Mouse (Mus musculus): Measurements from ENCODE around the gene Rbm15b.

The Rbm15b gene

DNA sequence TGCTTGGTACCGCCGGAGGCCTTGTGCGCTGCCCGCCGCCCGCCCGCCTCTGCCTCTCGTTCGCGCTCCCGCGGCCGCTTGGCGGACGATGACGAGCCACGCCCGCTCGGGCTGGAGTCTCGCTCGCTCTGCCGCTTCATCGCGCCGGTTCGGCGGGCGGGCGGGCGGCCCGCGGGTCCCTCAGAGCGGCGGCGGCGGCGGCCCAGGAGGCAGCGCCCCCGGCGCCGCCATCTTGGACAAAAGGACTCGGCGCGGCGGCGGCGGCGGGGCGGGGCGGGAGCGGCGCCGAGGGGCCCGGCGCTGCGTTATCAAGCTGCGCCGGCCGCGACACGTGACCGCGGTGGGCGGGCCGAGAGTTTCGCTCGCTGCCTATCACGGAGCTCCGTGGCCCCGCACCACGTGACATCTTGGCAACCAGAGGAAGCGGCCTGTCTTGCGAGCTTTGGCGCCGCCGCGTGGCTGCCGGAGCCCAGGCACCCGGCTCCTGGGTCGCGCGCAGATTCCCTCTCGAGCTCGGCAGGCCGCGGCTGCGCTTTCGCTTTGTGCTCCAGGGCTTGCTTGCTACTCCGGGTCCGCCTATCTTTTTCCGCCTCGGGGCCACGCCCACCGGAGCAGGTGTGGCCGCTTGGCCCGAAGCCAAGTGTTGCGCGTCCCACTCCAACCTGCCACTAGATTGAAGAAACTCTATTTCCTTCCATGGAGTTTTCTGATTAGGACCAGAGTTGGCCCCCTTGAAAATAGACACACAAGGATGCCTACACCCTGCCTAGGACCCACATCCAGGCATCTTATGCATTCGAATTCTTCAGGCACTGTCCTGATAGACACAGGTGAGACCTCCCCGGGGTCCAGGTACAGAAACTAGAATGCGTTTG, at the start of gene Rbm15b:
Rbm15b (minus strand) TSS at position 601 of the 875 bp plus-strand sequence.
- DNase-seq, result peak; percentile 99

DNA sequence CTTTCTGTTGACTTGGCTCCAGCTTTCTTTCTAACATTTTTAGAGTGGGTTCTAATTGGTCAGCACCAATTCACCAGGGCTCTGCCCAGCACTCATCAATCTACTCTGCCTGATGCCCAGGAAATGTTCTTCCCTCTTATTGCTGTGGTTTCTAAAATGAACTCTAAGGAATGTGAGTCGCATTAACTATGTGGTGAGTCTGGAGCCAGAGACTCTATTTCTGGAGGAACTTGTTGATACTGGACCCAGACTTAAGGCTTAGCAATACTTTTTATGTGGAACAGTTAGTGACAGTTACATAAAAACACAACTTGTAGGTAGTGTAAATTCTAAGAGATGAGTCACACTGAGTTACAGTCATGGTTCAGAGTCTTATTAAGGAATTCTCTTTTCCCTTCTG, 47.8 kb upstream of the Rbm15b start:
- DNase-seq, result no peak

DNA sequence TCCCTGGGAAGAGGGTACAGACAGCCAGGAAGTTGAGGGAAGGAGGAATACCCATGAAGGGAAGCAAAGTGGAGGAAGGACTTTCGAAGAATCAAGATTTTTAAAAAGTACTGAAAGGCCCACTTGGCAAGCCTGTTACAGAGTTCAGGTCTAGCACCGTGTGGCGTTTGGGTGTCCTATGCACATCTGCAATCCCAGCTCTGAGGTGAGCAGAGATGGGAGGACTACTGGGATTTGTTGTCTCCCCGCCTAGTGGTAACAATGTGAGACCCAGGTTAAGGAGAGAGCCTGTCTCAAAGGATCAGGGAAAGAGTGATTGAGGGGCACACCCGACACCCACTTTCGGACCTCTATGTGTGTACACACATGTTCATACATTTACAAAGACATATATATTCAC, 27.6 kb upstream of the Rbm15b start:
- no peak for DNase-seq

DNA sequence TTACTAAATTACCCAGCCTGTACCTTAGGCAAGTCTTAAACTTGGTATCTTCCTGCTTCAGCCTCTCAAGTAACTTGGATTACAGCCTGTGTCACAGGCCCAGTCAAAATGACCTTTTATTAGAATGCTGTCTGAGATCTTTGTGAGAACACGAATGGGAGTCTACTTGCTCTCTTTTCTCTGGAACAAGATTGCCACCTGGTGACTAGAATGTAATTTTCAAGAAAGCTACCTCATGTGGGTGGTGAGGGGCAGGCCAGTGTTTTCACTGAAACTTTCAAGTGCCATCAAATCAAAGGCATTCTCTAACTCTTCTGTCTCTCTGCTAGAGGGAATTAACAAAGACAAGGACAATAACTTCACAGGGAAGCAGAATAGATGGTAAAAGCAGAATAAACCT, 26.5 kb upstream of the Rbm15b start:
- DNase-seq, result no peak

DNA sequence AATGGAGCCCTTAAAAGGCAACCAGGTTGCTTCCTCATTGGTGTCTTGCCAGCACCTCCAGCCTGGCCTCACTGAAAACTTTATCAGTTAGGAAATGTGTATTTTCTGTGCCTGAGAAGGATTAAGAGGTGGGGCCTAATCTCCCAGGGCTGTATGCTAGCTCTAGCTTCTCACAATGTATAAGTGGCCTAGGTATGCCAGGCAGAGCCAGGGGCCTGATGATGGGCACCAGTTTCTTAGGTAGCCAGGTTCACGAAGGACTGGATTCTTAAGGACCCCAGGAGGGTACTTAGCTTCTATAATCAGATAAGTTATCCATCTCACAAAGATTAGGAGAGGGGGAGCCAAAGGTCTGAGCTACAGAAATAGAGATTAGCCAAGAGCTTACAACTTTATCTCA, 24.4 kb upstream of the Rbm15b start:
- no peak for DNase-seq

DNA sequence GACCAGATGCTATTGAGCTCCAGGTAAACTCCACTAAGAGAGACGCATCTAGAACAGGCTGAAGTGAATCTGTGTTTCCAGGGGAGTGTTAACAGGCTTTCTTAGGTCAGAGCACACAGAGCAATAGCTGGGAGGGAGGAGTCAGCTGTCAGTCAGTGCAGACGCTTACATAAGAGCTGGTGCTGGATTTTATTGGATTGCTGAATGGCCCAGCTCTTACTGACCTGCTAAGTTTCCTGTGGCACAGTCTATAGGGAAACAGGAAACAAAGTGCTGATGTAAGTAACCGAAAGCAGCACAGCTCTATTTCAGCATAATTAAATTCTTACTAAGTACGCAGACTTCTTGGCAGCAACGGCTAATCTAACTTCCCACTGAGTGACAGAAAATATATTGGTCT, 21.5 kb upstream of the Rbm15b start:
- DNase-seq, result no peak

DNA sequence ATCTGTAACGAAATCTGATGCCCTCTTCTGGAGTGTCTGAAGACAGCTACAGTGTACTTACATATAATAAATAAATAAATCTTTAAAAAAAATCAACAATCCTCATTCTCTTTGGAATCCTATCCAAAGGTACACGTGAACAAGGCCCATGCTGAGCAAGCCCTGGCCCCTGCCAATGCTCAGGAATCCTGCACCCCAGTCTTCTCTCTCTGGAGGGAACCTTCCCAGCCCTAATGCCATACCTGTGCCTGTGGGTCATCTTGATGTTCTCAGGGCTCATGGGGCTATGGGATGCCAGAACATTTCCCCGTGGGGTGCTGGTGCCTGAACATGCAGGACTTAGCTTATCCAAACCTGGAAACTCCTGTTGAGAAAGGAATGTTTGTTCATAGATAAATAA, 20.9 kb upstream of the Rbm15b start:
- DNase-seq, result no peak

DNA sequence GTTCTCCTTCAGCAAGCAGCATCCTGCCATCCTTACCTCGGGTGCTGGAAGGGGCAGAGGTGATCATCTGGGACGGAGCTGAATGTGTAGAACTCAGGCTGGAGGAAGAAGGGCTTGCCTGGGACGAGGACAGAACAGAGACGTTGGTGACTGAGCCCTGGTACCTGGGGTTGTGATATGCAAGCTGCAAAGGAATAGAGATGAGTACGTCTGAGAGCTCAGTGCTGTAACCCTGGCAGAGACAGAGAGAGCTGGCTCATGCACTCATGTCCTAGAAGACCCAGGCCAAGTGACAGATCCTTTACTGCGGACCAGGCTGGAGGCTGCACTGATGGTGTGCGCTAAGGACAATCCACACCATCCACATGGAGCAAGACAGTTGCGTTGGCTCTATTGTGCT, 19.4 kb upstream of the Rbm15b start:
- no peak for DNase-seq

DNA sequence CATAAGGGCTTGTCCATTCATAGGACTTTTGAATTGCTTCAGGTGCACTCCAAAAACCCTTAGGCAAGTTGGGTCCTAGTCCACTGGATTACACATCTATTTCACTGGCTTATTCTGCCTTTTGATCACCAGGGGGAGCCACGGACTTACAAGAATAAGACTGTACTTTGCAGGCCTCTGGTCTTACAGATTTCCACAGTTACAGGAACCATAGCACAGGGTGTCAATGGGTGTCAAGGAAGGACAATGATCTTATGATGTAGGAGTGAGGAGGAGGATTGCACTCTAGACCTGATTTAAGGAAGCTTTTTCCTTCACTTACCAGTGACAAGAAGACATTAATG, 16.5 kb upstream of the Rbm15b start:
- peak; percentile 60 to 67 for DNase-seq

DNA sequence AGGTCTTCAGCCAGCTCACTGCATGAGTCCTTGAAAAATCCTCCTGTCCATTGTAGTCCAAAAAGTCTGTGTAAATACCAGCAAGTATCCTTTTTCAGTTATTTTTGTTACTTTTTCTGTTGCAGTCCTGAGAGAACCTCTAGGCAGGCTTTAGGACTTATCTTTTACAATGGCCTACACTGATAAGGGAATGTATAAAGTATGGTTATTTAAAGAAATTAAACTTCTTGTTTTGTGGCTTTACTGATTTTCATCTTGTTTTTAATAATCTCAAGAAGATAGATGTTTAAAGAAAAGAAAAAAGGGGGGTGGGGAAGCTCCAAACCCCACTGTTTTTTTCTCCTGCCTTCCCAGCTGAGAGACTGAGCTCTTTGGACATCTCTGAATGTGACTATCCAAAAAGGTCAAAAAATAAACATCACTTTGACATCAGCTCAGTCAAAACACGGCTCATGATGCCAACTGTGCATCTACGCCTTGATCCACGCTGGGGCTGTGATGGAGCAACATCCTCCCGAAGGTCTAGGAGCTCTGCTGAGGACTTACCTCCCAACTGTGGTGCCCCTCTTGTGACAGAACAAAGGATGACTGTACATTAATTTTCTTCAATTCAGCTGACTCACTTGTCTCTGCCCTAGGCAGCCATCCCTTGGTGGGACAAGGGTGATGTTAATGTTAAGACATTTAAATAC, 16.0 kb upstream of the Rbm15b start:
- no peak for DNase-seq

DNA sequence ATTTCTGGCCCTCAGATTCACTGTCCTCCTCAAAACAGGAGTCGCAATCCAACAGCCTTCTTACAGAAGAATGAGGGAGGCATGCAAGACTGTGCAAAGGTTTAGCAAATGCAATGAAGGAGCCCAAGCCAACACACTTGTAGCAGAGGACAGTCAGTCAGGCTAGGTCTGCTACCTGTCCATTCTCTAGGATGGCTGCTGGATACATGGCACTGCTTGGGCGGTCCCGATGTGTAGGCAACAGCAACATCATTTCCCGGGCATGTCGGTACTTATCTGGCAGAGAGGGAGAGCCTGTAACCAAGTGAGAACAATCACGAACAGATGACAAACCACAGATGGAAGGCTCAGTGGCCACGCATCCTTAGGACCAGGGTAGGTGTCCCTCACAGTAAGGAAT, 14.4 kb upstream of the Rbm15b start:
- DNase-seq, result no peak

DNA sequence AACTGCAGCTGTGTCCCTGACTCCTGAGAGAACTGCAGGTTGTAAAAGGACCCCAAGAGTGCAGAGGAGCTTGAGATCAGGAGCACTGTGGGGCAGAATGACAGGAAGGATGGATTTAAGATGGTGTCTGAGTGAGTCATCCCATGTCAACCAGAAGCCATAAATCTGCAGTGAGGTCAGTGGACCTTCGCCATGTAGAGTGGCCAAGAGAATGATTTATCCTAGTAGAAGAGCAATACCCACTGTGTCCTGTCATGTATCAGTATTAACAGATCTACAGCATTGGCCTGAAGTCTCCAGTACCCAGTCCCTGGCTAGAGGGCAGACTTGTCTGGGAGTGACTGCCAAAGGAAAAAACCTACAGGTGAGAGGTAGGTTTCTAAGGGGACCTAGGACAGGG, 11.7 kb upstream of the Rbm15b start:
- no peak for DNase-seq

DNA sequence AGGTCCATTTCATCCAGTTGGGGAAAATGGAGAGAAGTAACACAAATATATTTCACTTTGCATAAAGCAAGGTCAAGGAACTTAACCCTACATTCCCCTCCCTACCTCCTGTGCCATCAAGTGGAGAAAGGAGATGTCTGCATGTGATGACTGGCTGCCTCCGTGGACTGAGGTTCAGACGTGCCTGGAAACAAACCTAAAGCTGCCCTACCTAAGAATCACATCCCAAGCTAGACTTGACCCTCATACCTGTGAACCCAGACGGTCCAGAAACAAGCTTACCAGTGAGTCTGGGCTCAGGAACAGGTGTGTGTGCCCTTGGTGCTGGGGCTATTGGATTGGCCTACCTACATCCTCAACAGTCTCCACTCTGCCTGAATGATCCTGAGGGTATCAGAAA, 6.1 kb upstream of the Rbm15b start:
- DNase-seq, result no peak

DNA sequence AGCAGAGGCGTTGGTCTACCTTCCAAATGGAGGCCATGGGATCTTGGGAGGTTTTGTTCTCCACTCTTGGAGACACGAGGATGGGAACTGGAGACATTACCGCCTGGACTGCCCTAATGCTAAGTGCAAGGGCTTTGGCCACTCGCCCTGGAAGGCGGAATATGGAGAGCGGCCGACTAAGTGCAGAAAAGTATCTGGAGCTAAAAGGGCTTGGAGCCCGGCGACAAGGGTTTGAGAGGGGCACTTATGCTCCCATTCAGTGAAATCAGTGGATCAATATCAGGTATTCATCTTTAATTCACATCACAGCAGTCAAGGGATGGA, 5.3 kb upstream of the Rbm15b start:
- DNase-seq, result no peak

DNA sequence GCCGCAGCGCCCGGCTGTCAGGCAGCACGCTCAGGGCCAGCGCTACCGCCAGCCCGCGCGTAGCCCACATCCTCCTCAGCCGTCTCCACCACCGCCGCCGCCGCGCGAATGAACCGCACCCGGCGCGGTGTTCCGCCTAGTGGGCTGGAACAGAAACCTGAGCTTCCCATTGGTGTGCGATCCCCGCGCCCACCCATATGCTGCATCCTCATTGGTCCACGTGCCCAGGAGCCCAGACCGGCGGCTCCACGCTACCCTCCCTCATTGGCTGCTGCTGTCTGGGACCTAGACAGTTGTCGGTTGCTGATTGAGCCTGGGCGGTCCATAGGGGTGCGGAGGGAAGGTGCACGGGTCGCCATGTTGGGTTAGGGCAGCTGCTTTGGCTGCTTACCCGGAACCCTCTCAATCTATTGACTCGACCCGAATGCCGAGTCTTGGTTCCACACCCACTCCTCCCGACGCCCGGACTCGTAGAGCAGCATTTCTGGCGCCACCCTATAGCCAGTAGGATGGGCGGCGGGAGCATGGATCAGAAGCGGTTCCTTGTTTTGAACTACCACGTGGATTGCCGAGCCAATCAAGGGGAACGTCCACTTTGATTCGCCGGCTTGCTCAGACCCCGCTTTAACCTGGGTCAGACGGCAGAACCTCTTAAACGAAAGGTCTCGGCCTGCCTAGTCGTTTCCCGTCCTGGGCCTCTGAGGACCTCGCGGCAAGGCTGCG, 4.8 kb upstream of the Rbm15b start, which contains the start of gene Manf:
Manf (minus strand) TSS at position 151 of the 723 bp plus-strand sequence.
- DNase-seq, result peak; percentile 96 to 98

DNA sequence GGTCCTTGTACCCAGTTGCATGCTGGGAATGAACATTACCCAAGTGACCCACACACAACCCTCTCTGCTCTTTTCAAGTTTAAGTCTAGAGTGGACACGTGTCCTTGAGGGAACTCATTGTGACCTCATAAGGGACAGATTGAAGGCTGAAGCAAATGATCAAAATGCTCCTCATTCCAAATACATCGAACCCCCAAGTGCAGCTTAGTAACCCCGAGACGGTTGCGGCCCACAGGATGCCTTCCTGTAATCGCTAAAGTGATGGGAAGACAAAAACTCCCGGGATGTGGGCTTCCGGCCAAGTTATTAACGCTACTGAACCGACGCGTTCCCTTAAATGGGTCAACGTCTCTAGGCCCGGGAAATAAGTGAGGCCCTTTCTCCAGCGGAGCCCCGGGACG, 4.1 kb upstream of the Rbm15b start:
- DNase-seq, result no peak

DNA sequence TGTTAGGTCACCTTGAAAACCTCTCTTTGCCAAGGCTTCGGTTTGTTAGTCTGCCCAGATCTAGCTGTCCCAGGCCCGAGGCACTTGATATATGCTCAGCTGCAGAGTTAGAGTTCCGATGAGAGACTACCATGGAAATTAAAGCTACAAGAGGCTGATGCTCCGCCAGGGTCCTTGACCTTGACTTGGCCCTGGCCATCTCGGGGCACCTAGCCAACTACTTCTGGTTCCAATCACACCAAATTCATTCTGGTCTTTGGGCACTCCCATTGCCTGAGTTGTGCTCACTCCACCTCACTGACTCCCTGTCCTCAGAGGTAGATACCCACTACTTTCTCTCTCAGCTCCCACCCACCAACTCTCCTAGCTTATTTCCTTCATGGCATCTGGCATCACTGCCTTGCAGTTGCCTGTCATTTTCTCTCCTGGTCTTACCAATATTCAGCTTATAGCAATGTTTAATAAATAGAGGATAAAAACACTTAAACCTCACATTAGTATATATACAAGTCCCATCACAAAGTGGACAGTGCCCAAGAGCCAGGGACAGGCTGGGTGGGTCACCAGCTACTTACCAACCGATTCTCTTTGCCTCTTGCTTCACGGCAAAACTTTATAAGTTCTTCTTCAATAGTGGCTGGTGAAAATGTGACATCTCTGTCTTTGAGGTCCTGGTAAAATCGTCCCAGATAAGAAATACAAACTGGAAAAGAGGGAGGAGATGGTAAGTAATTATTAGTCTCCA, 3.4 kb upstream of the Rbm15b start:
- peak in 1 of 2 experiments; percentile 41 for DNase-seq

DNA sequence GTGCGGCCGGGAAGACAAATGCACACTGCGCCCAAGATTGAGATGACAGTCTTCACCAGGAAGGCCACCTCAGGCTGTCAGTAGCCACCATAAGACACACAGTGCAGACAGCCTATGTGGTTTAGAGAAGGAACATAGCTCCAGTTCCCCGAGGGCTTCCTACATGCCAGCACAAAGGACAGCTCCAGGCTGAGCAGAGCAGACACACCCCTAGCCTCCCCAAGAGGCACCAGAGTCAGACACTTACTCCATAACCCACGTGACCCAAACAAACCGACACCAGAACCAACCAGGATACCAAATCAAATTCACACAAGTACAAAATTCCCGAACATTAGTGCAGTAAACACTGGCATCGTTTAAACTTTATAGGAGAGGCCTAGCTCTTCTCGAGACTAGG, 2.1 kb upstream of the Rbm15b start:
- DNase-seq, result no peak

DNA sequence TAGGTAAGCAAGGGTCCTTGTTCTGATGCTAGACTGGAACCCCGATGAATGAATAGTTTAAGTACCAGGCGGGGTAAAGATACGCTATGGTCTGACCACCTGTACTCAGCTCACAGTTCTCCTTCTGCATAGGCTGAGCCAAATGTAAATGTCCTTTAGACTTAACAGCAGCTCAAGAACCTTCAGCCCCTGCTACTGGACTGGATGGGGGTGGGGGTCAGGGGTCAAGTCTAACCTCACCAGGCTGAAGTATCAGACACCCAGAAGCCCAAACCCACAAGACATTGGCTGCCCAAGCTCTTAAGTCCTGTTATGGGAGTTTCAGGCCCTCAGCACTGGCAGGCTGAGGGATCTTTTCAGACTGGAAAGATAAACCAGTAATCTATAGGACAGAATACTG, 1.1 kb upstream of the Rbm15b start:
- no peak for DNase-seq

DNA sequence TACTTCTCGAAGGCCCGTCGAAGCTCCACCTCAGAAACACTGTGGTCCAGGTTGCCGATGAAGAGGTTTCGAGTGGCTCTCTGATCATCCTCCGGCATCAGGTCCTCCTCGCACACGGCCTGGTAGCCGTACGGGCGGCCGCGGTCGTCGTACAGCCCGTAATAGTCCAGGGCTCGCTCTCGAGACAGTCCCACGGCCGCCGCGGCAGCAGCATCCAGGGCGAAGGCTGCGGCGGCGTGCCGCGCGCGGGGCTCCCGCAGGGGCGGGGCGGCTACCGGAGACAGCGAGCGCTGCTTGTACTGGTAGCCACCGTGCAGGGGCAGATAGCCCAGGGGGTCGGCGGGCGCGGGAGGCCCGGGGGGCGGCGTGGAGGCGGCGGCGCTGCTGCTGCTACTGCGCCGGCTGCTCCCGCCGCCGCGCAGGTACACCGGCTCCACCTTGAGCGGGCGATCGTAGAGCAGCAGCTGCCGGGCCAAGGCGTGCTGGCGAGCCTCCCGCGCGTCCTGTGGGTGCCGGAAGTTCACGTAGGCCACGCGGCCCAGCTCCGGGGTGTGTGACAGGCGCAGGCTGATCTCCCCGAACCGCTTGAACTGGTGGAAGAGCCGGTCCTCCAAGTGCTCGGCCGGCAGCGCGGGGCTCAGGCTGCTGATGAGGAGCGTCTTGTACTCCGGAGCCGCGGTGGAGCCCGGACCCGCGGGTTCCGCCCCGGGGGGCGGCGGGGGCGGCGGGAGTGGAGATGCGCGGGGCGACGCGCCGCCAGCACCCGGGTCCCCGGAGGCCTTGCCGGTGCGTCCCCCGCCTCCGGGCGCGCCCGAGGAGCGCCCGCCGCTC, 1.1 kb downstream of the Rbm15b start:
- peak; percentile 78 to 79 for DNase-seq

DNA sequence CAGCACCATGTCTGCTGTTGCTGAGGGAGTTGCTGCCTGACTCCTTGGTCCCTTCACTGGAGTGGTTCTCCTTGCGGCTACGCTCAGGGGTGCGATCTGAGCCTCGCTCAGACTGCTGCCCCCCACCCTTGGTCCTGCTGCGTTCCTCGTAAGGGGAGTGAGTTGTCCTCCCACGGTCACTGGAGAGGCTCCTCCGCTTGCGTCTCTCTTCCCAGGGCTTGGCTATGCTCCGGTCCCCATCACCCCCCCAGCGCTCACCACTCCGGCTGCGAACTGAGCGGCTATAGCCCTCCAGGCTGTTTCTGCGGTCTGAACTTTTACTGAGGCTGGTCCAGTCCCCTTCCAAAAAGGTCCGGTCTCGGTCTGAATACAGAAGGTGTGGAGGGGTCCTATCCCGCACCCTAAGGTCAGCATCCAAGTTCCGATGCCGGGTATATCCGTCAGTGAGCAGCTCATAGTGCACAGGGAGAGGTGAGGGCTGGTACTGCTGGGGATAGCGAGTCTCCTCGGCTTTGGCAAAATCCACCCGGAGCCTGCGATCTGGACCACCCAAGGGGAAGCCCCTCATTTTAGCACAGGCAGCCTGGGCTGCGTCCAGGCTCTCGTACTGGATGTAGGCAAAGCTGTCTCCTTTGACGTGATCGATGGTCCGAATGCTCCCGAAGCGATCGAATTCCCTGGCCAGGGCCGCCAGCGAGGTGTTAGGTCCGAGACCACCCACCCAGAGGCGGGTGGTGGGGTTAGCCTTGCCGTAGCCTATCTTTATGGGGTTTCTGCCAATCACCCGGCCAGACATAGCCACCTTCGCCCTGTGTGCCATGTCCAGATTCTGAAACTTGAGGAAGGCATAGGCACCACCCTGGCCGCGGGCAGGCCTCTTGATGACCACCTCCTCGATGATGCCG, 2.0 kb downstream of the Rbm15b start:
- DNase-seq, result peak; percentile 49 to 51

All from cerebellum, postnatal 10 days (tissue).